Mouse (Mus musculus) spleen, adult 12 weeks (tissue): ENCODE measurements around the gene Trmt5.

Experiments used
- DNase-seq: peaks from one replicate; pipeline ENCODE4 v3.0.0; 2022; ENCODE audit warnings: low spot score

The Trmt5 gene

GRCm38 (mm10) chr12:73269531-73269930 lies 17.0 kb downstream of the Trmt5 start:
- no peak for DNase-seq

- DNase-seq = no peak
These were observed 18.0 kb downstream of the Trmt5 start for GRCm38 (mm10) chr12:73268497-73268896.

- DNase-seq = no peak
These were observed 19.9 kb downstream of the Trmt5 start for GRCm38 (mm10) chr12:73266597-73266996.

DNA sequence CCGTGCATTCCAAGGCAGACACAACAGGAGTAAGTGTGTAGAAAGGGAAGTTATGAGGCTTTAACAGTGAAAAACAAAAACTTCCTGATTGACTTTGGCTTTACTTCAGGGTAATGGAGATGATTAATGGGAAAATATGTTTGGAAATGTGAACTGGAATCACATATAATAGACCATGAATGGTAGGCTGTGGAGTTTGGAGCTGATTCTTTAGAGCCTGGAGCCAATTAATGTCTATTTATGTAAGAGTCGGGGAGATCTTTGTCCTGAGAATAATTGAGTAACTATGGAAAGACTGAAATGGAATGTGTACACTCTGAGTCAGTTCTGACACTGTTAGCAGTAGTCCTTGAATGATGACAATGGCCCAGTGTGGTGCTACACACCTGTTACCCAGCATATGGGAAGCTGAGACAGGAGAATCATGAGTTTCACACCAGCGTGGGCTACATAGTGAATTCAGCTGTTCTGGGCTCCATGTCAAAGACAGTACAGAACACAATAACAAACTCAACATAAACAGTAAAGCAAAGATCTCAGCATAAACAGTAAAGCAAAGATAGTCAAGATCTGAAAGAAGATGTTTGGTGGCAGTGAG lies 21.0 kb downstream of the Trmt5 start:
- DNase-seq = no peak

DNA sequence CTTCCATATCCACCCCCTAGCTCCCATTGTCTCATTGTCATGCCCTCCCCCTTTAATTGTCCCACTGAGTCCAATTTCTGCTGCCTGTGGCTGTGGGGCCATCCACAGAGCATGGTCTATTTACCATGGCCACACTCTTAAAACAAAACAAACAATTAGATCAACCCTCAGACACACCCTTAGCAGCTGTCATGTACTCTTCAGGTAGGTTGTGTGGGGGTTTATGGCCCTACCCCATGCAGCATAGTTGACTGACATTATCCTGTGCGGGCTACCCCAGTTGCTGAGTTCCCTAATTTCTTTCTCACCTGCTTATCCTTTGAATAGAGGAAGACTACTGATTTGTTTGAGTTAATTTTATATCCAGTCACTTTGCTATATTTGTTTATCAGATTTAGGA lies 26.2 kb downstream of the Trmt5 start:
- no peak for DNase-seq

DNA sequence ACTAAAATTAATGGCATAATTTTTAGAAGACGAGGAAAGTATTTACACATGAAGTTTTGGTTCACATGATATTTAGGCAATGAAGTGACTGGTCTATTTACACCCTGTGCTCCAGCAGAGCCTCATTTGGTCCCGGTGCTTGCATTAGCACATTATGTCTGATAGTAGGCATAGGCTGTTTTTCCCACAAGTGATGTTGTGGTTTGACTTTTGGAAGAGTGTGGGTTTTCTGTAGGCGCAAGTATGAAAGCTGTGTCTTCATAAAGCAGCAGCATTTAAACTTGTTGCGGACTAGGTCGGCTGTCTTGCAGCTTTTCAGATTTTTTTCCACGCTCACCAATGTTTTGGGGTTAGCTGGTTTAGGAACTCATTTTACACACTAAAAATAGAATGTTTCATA lies 27.2 kb downstream of the Trmt5 start:
- no peak for DNase-seq

GRCm38 (mm10) chr12:73255006-73255405 lies 31.5 kb downstream of the Trmt5 start:
- no peak for DNase-seq

DNA sequence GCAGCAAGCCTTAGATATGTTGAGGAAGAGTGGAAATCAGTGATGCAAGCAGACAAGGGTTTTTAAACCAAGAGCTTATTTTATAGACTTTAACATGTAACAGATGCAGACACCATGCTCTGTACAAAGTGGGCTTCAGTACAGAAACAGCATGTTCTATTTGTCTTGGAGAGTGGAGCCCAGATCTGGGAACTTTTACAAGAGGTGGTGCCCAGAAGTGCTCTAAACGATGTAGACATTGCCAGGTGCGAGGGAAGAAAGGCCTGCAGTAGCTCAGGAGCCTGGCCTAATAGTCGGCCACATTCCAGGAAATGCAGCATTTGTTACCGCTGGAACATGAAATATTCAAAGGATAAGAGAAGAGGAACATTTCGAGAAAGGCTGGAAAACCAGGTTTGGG lies 40.8 kb downstream of the Trmt5 start:
- no peak for DNase-seq

DNA sequence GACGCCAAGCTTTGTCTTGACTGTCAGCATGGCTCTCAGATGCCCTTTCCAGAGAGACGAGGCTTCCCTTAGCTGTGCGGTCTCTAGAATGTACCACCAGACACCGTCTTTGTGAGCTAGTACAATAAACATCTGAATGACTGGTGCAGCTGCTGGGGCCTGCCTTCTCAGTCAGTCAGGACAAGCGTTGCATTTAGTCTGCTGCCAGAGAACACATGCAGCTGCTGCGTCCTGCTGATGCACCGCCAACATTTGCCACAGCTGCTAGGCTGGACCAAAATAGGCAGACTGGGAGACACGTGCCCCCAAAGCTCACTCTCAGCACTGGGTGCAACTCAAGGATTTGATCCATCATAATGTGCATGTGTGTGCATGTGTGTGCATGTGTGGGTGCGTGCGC lies 44.5 kb downstream of the Trmt5 start:
- DNase-seq = no peak

- DNase-seq = no peak
These were observed 53.9 kb downstream of the Trmt5 start for GRCm38 (mm10) chr12:73232586-73232985.

DNA sequence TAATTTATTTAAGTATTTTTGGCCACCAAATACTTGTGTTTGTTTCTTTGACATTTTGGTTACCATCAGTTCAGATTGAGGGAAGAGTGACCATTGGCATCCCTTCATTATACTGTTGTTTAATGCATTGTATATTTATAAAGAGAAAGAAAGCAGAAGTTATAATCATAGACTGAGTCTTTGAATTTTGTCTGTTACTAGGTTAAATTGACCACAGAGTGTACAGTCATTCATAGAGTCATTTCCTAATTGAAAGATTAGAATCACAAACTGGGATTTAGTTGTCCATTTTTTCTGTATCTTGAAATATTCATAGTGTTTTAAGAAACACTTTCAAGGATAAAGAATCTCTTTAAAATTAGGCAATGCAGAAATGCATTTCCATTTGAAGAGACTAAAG lies 55.0 kb downstream of the Trmt5 start:
- DNase-seq = no peak

DNA sequence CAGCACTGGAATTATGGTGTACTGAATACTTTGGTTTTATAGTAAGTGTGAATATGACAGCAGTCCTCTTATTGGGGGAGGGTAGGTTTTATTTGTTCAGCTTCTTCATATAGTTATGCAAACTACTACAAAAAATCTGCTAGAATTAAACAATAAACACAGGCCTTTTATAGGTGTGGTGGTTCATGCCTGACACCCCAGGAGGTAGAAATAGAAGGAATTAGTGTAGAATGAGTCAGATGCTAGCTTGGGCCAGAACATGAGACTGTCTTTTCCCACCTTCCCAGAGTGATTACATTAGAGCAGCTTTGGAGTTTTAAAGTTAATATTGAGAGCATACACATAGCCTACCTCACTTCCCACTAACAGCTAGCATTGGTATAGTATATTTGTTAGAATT lies 56.3 kb downstream of the Trmt5 start:
- DNase-seq = no peak
